Mouse (Mus musculus): ENCODE results near the gene Arhgap45. TPM values are rescaled to one million over a fixed set of nuclear protein-coding genes. Genes with fewer than 3 reads are reported as not detected.

Arhgap45 gene
- polyA plus RNA-seq, 1 experiment from 2014 or later, result 1.2 TPM

DNA sequence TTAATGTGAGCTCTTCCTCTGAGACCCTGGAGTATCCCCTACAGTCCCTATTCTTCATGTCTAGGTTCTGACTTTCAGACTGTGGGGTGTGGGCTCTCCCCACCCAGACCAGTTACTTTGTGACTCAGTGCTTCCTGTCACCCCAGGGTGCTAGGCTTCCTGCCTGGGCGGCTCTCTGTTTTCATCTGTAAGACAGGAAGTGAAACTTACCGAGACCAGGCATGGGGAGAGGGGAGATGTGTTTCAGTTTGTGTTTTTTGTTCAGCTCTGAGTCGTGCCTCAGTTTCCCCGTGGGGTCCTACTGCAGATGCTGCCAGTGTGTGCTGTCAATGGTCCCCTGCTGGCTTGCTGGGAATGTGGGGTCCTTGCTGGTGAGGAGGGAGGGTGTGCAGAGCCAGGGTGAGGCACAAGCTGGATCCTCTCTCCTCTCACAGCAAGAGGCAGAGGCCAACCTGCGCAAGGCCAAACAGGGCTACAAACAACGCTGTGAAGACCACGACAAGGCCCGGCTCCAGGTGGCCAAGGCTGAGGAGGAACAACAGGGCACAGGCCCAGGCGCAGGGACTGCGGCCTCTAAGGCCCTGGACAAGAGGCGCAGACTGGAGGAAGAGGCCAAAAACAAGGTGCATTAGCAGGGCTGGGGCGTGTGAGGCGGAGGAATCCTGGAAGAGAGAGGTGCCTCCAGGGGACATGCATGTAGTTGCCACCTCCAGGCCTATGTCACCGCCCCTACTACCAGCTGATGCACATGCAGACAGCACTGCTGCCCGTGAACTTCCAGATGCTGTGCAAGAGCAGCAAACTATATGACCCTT is 8.0 kb downstream of the Arhgap45 start:
- Histone ChIP-seq H3K27me3 (ENCODE audit: control insufficient read depth, insufficient read depth, low read depth, low read length) (peaks cover 6% of the 10 kb centered on the region), H3K9me3 (replicated peaks; ENCODE audit: control insufficient read depth, low read length, poor library complexity, severe bottlenecking) (no peaks in the 10 kb centered on the region), H3K36me3 (ENCODE audit: control insufficient read depth, insufficient read depth, low read length) (no peaks in the 10 kb centered on the region), H3K27ac (ENCODE audit: low read length) (no peak overlapping the region), H3K9ac (ENCODE audit: low read depth, low read length) (no peak overlapping the region), H3K4me3 (ENCODE audit: low read depth, low read length) (no peak overlapping the region), H3K4me1 (ENCODE audit: control insufficient read depth, insufficient read depth, low read length) (no peaks in the 10 kb centered on the region), H3K4me2 (ENCODE audit: low read length) (no peak overlapping the region)
- no peak for ATAC-seq
- WGBS, result 79% methylated on average over 15 of the region's 15 CpGs

DNA sequence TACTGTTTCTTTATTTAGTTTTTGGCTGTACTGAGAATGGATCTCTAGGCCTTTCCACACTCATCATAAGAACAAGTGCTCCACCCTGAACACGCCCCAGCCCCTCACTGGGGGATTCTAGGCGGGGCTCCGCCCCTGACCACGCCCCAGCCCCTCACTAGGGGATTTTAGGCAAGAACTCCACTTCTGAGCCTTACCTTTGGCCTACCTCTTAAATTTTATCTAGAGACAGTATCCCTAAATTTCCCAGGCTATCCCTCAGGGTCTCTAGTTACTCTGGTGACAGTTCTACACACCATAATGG is 8.5 kb downstream of the Arhgap45 start:
- Histone ChIP-seq H3K4me1 (ENCODE audit: control insufficient read depth, insufficient read depth, low read length) (no peaks in the 10 kb centered on the region), H3K4me2 (ENCODE audit: low read length) (no peak overlapping the region), H3K36me3 (ENCODE audit: control insufficient read depth, insufficient read depth, low read length) (no peaks in the 10 kb centered on the region), H3K9ac (ENCODE audit: low read depth, low read length) (no peak overlapping the region), H3K9me3 (replicated peaks; ENCODE audit: control insufficient read depth, low read length, poor library complexity, severe bottlenecking) (no peaks in the 10 kb centered on the region), H3K27ac (ENCODE audit: low read length) (no peak overlapping the region), H3K4me3 (ENCODE audit: low read depth, low read length) (no peak overlapping the region), H3K27me3 (ENCODE audit: control insufficient read depth, insufficient read depth, low read depth, low read length) (peaks cover under 1% of the 10 kb centered on the region)
- ATAC-seq, result no peak
- WGBS, result 55% methylated on average over 4 of the region's 4 CpGs

DNA sequence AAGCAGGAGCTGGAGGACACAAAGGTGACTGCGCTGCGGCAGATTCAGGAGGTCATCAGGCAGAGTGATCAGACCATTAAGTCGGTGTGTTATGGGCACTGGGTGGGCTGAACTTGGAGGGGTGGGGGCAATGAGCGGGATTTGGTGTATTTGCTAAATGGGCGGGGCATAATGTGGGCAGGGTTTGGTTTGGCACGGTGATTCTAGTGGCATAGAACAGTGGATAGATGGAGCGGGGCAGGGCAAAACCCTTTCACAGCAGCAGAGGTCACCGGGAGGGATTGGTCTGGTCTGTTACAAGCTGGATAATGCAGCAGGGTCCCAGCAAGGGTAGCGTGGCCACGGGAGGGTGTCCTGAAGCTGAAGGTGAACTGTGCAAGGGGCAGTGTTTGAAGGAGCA is 9.0 kb downstream of the Arhgap45 start:
- no peak for ATAC-seq
- H3K4me1 ChIP-seq (ENCODE audit: control insufficient read depth, insufficient read depth, low read length), result no peaks in the 10 kb centered on the region
- no peaks in the 10 kb centered on the region; the same call in 1 of the 2 replicates for H3K27me3 ChIP-seq (ENCODE audit: control insufficient read depth, insufficient read depth, low read depth, low read length)
- H3K9ac ChIP-seq (ENCODE audit: low read depth, low read length), result no peak overlapping the region
- H3K9me3 ChIP-seq (replicated peaks; ENCODE audit: control insufficient read depth, low read length, poor library complexity, severe bottlenecking), result no peaks in the 10 kb centered on the region
- no peak overlapping the region for H3K4me2 ChIP-seq (ENCODE audit: low read length)
- no peak overlapping the region for H3K27ac ChIP-seq (ENCODE audit: low read length)
- H3K4me3 ChIP-seq (ENCODE audit: low read depth, low read length), result no peak overlapping the region
- H3K36me3 ChIP-seq (ENCODE audit: control insufficient read depth, insufficient read depth, low read length), result no peaks in the 10 kb centered on the region
- 78% methylated on average over 10 of the region's 10 CpGs for WGBS

DNA sequence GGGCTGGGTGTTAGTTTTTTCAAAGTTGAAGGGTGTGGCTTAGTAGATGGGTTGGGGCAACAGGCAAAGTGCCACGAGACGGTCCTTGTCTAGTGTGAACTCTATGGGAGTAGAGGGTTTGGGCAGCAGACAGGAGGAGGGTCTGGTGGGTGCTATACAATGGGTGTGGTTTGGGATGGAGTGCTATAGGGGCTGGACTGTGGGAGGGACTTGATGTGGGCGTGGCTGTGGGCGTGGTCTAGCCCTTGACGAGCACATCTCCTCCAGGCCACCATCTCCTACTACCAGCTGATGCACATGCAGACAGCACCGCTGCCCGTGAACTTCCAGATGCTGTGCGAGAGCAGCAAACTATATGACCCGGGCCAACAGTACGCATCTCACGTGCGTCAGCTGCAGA is 9.4 kb downstream of the Arhgap45 start:
- WGBS, result 65% methylated on average over 12 of the region's 12 CpGs
- ATAC-seq, result no peak
- no peaks in the 10 kb centered on the region for H3K4me1 ChIP-seq (ENCODE audit: control insufficient read depth, insufficient read depth, low read length)

DNA sequence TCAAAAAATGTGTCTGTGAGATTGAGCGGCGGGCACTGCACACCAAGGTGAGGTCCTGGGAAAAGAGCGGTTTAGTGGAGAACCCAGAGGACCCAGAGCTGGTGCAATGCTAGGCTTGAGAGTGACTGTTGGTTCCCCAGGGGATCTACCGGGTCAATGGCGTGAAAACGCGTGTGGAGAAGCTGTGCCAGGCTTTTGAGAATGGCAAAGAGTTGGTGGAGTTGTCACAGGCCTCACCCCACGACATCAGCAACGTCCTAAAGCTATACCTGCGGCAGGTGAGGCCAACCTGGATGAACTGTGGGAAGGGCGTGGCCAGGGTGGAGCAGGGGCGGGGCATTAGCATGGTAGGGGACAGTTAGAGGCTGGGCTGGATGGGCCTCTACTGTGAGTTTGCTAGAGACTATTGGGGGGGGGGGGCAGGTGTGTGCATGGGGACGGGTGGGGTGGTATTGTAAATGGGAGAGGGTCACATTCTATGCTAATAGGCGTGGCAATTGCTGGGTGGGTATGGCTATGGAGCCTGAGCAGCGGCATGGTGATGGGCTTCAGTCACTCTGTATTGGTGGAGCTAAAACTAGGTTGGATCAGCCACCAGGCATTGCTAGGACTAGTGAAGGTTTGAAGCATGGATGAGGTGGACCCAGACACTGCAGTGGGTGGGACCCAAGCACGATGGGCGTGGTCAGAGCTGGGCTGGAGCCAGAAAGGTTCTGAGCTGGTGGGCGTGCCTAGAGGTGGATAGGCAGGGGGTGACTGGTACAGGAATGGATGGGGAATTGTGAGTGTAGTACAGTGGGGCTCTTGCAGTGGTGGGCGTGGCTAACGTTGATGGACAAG is 11.4 kb downstream of the Arhgap45 start:
- Histone ChIP-seq H3K4me1 (ENCODE audit: control insufficient read depth, insufficient read depth, low read length) (no peaks in the 10 kb centered on the region), H3K27ac (ENCODE audit: low read length) (no peak overlapping the region), H3K36me3 (ENCODE audit: control insufficient read depth, insufficient read depth, low read length) (no peaks in the 10 kb centered on the region), H3K4me3 (ENCODE audit: low read depth, low read length) (no peak overlapping the region), H3K4me2 (ENCODE audit: low read length) (no peak overlapping the region), H3K9ac (ENCODE audit: low read depth, low read length) (no peak overlapping the region), H3K9me3 (replicated peaks; ENCODE audit: control insufficient read depth, low read length, poor library complexity, severe bottlenecking) (no peaks in the 10 kb centered on the region), H3K27me3 (ENCODE audit: control insufficient read depth, insufficient read depth, low read depth, low read length) (no peaks in the 10 kb centered on the region)
- ATAC-seq, result no peak
- 78% methylated on average over 20 of the region's 20 CpGs for WGBS

More for the DNA sequence above, 9.4 kb downstream of the Arhgap45 start:
- Histone ChIP-seq H3K4me3 (ENCODE audit: low read depth, low read length) (no peak overlapping the region), H3K27ac (ENCODE audit: low read length) (no peak overlapping the region), H3K27me3 (ENCODE audit: control insufficient read depth, insufficient read depth, low read depth, low read length) (no peaks in the 10 kb centered on the region), H3K9me3 (replicated peaks; ENCODE audit: control insufficient read depth, low read length, poor library complexity, severe bottlenecking) (no peaks in the 10 kb centered on the region), H3K9ac (ENCODE audit: low read depth, low read length) (no peak overlapping the region), H3K36me3 (ENCODE audit: control insufficient read depth, insufficient read depth, low read length) (no peaks in the 10 kb centered on the region), H3K4me2 (ENCODE audit: low read length) (no peak overlapping the region)

DNA sequence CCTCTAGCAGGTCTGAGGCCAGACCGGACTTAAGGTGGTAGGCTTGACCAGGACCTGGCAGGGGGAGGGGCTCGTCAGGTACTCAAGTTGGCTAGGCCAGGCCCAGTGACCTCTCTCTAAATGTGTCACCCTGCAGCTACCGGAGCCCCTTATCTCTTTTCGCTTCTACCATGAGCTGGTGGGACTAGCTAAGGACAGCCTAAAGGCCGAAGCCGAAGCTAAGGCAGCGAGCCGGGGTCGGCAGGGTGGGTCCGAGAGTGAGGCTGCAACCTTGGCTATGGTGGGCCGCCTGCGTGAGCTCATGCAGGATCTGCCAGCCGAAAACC is 12.0 kb downstream of the Arhgap45 start:
- WGBS, result 94% methylated on average over 13 of the region's 13 CpGs
- no peaks in the 10 kb centered on the region for H3K4me1 ChIP-seq (ENCODE audit: control insufficient read depth, insufficient read depth, low read length)
- no peak overlapping the region for H3K4me3 ChIP-seq (ENCODE audit: low read depth, low read length)
- no peaks in the 10 kb centered on the region for H3K9me3 ChIP-seq (replicated peaks; ENCODE audit: control insufficient read depth, low read length, poor library complexity, severe bottlenecking)
- no peak overlapping the region for H3K4me2 ChIP-seq (ENCODE audit: low read length)
- no peaks in the 10 kb centered on the region for H3K36me3 ChIP-seq (ENCODE audit: control insufficient read depth, insufficient read depth, low read length)
- H3K9ac ChIP-seq (ENCODE audit: low read depth, low read length), result no peak overlapping the region
- ATAC-seq, result no peak
- no peak overlapping the region for H3K27ac ChIP-seq (ENCODE audit: low read length)
- H3K27me3 ChIP-seq (ENCODE audit: control insufficient read depth, insufficient read depth, low read depth, low read length), result no peaks in the 10 kb centered on the region

DNA sequence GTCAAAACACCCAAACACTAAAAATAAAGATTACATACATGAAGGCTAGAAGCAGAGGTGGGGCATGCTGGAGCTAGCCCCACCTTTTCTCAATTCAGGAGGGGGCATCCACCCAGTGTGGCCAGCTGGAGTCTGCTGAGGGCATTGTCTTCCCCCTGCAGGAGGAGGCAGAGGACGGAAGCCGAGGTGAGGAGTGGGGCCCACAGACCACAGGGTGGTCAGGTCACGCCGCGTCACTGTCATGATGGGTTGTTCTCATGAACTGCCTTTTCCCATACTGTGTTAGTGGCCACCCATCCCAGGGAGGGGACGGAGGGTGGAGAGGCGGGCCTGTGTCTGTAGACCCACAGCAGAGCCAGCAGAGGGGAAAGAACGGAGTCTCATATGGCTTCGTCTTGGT is 13.7 kb downstream of the Arhgap45 start:
- Histone ChIP-seq H3K27ac (ENCODE audit: low read length) (no peak overlapping the region), H3K4me2 (ENCODE audit: low read length) (no peak overlapping the region), H3K9me3 (replicated peaks; ENCODE audit: control insufficient read depth, low read length, poor library complexity, severe bottlenecking) (no peaks in the 10 kb centered on the region), H3K4me1 (ENCODE audit: control insufficient read depth, insufficient read depth, low read length) (no peaks in the 10 kb centered on the region), H3K36me3 (ENCODE audit: control insufficient read depth, insufficient read depth, low read length) (peaks cover 2% of the 10 kb centered on the region; the same call in 1 of the 2 replicates), H3K9ac (ENCODE audit: low read depth, low read length) (no peak overlapping the region), H3K4me3 (ENCODE audit: low read depth, low read length) (no peak overlapping the region), H3K27me3 (ENCODE audit: control insufficient read depth, insufficient read depth, low read depth, low read length) (no peaks in the 10 kb centered on the region)
- 82% methylated on average over 9 of the region's 9 CpGs for WGBS
- ATAC-seq, result no peak

DNA sequence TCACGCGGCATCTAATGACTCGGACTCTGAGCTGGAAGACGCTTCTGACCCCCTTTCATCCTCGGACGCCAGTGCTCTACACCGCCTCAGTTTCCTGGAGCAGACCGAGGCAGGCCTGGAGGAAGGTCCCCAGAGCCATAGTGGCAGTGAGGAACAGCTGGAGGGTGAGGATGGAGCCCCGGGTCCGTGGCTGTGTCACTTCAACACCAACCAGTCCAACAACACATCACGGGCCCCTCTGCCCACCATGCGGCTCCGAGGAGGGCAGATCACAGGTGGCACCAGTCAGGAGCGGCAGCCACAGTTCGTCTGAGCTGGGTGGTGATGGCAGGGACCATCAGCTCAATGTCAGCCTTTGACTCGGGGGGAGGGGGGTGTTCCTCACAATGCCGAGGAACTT is 14.3 kb downstream of the Arhgap45 start:
- Histone ChIP-seq H3K4me2 (ENCODE audit: low read length) (no peak overlapping the region), H3K4me3 (ENCODE audit: low read depth, low read length) (no peak overlapping the region), H3K4me1 (ENCODE audit: control insufficient read depth, insufficient read depth, low read length) (no peaks in the 10 kb centered on the region), H3K9ac (ENCODE audit: low read depth, low read length) (no peak overlapping the region), H3K9me3 (replicated peaks; ENCODE audit: control insufficient read depth, low read length, poor library complexity, severe bottlenecking) (no peaks in the 10 kb centered on the region), H3K27me3 (ENCODE audit: control insufficient read depth, insufficient read depth, low read depth, low read length) (no peaks in the 10 kb centered on the region), H3K36me3 (ENCODE audit: control insufficient read depth, insufficient read depth, low read length) (peaks cover 7% of the 10 kb centered on the region), H3K27ac (ENCODE audit: low read length) (no peak overlapping the region)
- ATAC-seq, result no peak
- 92% methylated on average over 17 of the region's 17 CpGs for WGBS

DNA sequence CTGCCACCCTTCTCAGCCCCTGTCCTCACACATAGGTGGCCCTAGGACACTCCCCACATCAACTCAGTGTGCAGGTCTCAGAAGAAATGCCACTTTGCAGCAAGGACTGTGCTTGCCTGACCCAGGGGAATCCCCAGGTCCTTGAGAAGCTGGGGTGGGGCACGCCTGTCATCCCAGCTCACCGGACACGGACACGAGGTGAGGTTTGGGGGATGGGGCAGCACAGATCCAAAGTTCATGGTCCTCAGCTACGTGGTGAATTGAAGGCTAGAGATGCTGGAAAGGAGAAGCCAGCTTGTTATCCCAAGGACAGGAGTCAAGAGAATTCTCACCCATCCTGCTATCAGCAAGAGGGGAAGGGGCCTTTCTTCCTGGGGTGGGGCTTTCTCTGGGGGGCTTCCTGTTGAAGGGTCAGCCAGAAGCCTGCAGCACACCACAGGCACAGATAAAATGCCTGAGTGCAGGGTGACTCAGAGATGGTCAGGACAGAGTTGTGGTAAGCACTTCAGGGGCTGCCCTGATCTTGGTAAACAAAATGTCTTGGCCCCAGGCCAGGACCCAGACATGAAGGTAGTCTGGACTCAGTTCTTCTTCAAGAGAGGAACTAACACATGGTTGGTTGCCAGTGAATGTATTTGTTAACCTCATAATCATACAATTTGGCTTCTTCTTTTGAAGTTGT is 16.5 kb downstream of the Arhgap45 start:
- H3K9ac ChIP-seq (ENCODE audit: low read depth, low read length), result no peak overlapping the region
- no peak overlapping the region for H3K27ac ChIP-seq (ENCODE audit: low read length)
- no peaks in the 10 kb centered on the region for H3K9me3 ChIP-seq (replicated peaks; ENCODE audit: control insufficient read depth, low read length, poor library complexity, severe bottlenecking)
- ATAC-seq, result no peak
- peaks cover 5% of the 10 kb centered on the region for H3K4me1 ChIP-seq (ENCODE audit: control insufficient read depth, insufficient read depth, low read length)
- H3K4me2 ChIP-seq (ENCODE audit: low read length), result no peak overlapping the region
- no peaks in the 10 kb centered on the region for H3K27me3 ChIP-seq (ENCODE audit: control insufficient read depth, insufficient read depth, low read depth, low read length)
- WGBS, result 72% methylated on average over 5 of the region's 5 CpGs
- peaks cover 23% of the 10 kb centered on the region for H3K36me3 ChIP-seq (ENCODE audit: control insufficient read depth, insufficient read depth, low read length)
- no peak overlapping the region for H3K4me3 ChIP-seq (ENCODE audit: low read depth, low read length)

Data from midbrain, embryonic 16.5 days (tissue).